Mouse (Mus musculus): ENCODE data around the gene Rbm10.

DNA sequence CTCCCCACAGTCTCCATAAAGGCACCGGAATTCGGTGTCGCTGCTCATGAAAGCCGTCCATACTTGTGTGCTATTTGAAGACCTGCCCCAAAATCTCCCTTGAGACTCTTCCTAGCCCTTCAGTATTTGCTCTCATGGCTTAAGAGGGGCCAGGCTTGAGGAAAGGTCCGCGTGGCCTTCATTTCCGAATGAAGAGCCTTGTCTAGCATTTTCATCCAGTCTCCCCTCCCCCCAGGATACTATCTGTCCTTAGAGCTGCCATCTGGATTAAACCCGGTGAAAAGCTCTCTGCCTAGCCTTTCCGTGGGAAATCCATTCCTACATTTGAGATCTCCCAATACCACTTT lies 46.1 kb downstream of the Rbm10 start:
- TF ChIP-seq CTCF (IDR thresholded peaks at IDR 0.05; ENCODE audit: low read depth) (no peak), EP300 (IDR thresholded peaks at IDR 0.05; ENCODE audit: low read depth) (no peak)

Measured in heart, postnatal 0 days (tissue).